Mouse (Mus musculus) E14TG2a.4 (cell line): Measurements from ENCODE around the gene Phlda1.

ENCODE experiments used
- H3K27me3 ChIP-seq: 2 replicates; pipeline ENCODE4 v1.6.1; 2014; ENCODE audit warnings: low read length, control low read depth; ENCODE audit not compliant: insufficient read depth
- H3K36me3 ChIP-seq: 2 replicates; pipeline ENCODE4 v1.6.1; 2014; ENCODE audit warnings: low read length, control low read depth; ENCODE audit not compliant: insufficient read depth
- H3K4me1 ChIP-seq: replicated peaks from 2 replicates; pipeline ENCODE4 v1.6.1; 2014; ENCODE audit warnings: low read depth, low read length, control low read depth
- H3K4me3 ChIP-seq: replicated peaks from 2 replicates; pipeline ENCODE4 v1.5.1; 2014; ENCODE audit warnings: mild to moderate bottlenecking, low read length
- H3K9me3 ChIP-seq: 2 replicates; pipeline ENCODE4 v1.6.1; 2014; ENCODE audit warnings: low read length, control low read depth
- CTCF ChIP-seq: conservative IDR thresholded peaks from 2 replicates; pipeline ENCODE4 v1.5.1; 2014; ENCODE audit warnings: low read length
- NANOG ChIP-seq: IDR thresholded peaks from 2 replicates; pipeline ENCODE4 v1.6.1; 2014; ENCODE audit warnings: borderline replicate concordance, low read length, mixed read lengths
- POU5F1 ChIP-seq: IDR thresholded peaks from 2 replicates; pipeline ENCODE4 v1.6.1; 2014; ENCODE audit warnings: low read length, borderline replicate concordance

The Phlda1 gene

GRCm38 (mm10) chr10:111506101-111506925 is at the start of gene Phlda1:
Phlda1 (plus strand) TSS chr10:111506286.
- Histone ChIP-seq H3K4me1 (peaks cover 55% of the 10 kb centered on the region), H3K4me3 (peak within 1 kb of the TSS; percentile 91), H3K36me3 (no peaks in the 10 kb centered on the region), H3K27me3 (peaks cover 19% of the 10 kb centered on the region), H3K9me3 (no peaks in the 10 kb centered on the region)
- TF ChIP-seq POU5F1, result no peak
- no peak for TF ChIP-seq NANOG
- no peak for TF ChIP-seq CTCF

GRCm38 (mm10) chr10:111458088-111458487 is 48.0 kb upstream of the Phlda1 start:
- TF ChIP-seq NANOG (no peak), POU5F1 (no peak), CTCF (no peak)
- no peaks in the 10 kb centered on the region; the same call in 1 of the 2 replicates for H3K4me1 ChIP-seq
- no peak overlapping the region for H3K4me3 ChIP-seq
- H3K9me3 ChIP-seq, result no peaks in the 10 kb centered on the region
- H3K36me3 ChIP-seq, result no peaks in the 10 kb centered on the region
- H3K27me3 ChIP-seq, result peaks cover 10% of the 10 kb centered on the region; the same call in 1 of the 2 replicates

GRCm38 (mm10) chr10:111459040-111459439 is 47.0 kb upstream of the Phlda1 start:
- H3K4me3 ChIP-seq, result no peak overlapping the region
- no peak for TF ChIP-seq CTCF
- TF ChIP-seq POU5F1, result no peak
- TF ChIP-seq NANOG, result no peak
- peaks cover 6% of the 10 kb centered on the region; the same call in 1 of the 2 replicates for H3K27me3 ChIP-seq
- no peaks in the 10 kb centered on the region; the same call in 1 of the 2 replicates for H3K4me1 ChIP-seq
- H3K9me3 ChIP-seq, result no peaks in the 10 kb centered on the region
- no peaks in the 10 kb centered on the region for H3K36me3 ChIP-seq

GRCm38 (mm10) chr10:111459874-111460273 is 46.2 kb upstream of the Phlda1 start:
- TF ChIP-seq POU5F1, result no peak
- no peak for TF ChIP-seq CTCF
- TF ChIP-seq NANOG, result no peak
- no peaks in the 10 kb centered on the region for H3K36me3 ChIP-seq
- H3K4me1 ChIP-seq, result no peaks in the 10 kb centered on the region; the same call in 1 of the 2 replicates
- no peaks in the 10 kb centered on the region for H3K9me3 ChIP-seq
- H3K27me3 ChIP-seq, result no peaks in the 10 kb centered on the region
- H3K4me3 ChIP-seq, result no peak overlapping the region

- Histone ChIP-seq H3K27me3 (no peaks in the 10 kb centered on the region), H3K36me3 (no peaks in the 10 kb centered on the region), H3K4me3 (no peak overlapping the region), H3K9me3 (no peaks in the 10 kb centered on the region), H3K4me1 (no peaks in the 10 kb centered on the region; the same call in 1 of the 2 replicates)
- TF ChIP-seq POU5F1 (no peak), CTCF (no peak), NANOG (no peak)
Observed at GRCm38 (mm10) chr10:111460381-111460780, 45.7 kb upstream of the Phlda1 start.

- Histone ChIP-seq H3K9me3 (no peaks in the 10 kb centered on the region), H3K4me1 (no peaks in the 10 kb centered on the region)
Observed at GRCm38 (mm10) chr10:111464833-111465232, 41.3 kb upstream of the Phlda1 start.

GRCm38 (mm10) chr10:111465409-111465808 is 40.7 kb upstream of the Phlda1 start:
- Histone ChIP-seq H3K36me3 (no peaks in the 10 kb centered on the region), H3K4me1 (no peaks in the 10 kb centered on the region), H3K27me3 (no peaks in the 10 kb centered on the region), H3K4me3 (no peak overlapping the region), H3K9me3 (no peaks in the 10 kb centered on the region)
- TF ChIP-seq CTCF (no peak), NANOG (no peak), POU5F1 (no peak)

More at GRCm38 (mm10) chr10:111464833-111465232, 41.3 kb upstream of the Phlda1 start:
- H3K36me3 ChIP-seq, result no peaks in the 10 kb centered on the region
- no peak overlapping the region for H3K4me3 ChIP-seq
- no peaks in the 10 kb centered on the region for H3K27me3 ChIP-seq
- TF ChIP-seq CTCF (no peak), POU5F1 (no peak), NANOG (no peak)

GRCm38 (mm10) chr10:111471166-111471565 is 34.9 kb upstream of the Phlda1 start:
- Histone ChIP-seq H3K4me1 (peaks cover 27% of the 10 kb centered on the region), H3K4me3 (no peak overlapping the region), H3K36me3 (peaks cover 16% of the 10 kb centered on the region), H3K27me3 (no peaks in the 10 kb centered on the region), H3K9me3 (no peaks in the 10 kb centered on the region)
- TF ChIP-seq NANOG (no peak), POU5F1 (no peak), CTCF (no peak)
